ENCODE assay signal across 26 mouse cellular contexts in the genomic region with DNA sequence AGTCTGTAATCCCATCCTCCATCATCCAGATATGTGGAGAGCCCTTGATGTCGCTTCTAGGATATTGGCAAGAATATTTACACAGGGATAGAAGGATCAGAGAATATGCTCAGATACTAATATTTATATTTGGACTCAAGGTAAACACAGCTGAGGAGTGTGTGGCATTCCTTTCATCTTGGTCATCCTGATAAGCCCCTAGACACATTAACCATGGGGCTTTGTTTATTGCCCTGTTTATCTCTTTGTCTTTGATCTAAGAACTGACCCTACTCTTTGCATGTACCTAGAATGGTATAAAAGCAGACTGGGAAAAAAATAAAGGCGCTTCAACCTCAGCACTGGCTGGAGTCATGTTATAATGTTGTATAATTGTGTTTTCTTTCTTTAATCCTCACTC. TPM values are rescaled to one million over a fixed set of nuclear protein-coding genes. Genes with fewer than 3 reads are reported as not detected.
"Had no signal": no experiment of that assay in that cellular context is flagged by ENCODE, and none has a peak within 500 bp of the region (broad histone marks: within the 10 kb centered on the region; RNA-seq: fewer than 3 reads in every experiment).

No protein-coding gene starts in this region.

- H3K27ac ChIP-seq: gastrocnemius, adult 2 months; heart, embryonic 10.5 days; hindbrain, embryonic 13.5 days; hindbrain, embryonic 15.5 days; hindbrain, postnatal 0 days; kidney, embryonic 15.5 days; kidney, postnatal 0 days; limb, embryonic 13.5 days; limb, embryonic 15.5 days; liver, embryonic 12.5 days had no signal

- ATAC-seq: forebrain, postnatal 0 days; hindbrain, postnatal 0 days; liver, embryonic 12.5 days had no signal

- H3K4me2 ChIP-seq: heart, embryonic 12.5 days; hindbrain, embryonic 13.5 days; hindbrain, embryonic 15.5 days; kidney, embryonic 15.5 days; limb, embryonic 13.5 days; limb, embryonic 15.5 days; liver, embryonic 12.5 days had no signal

- H3K9me3 ChIP-seq: heart, embryonic 10.5 days; hindbrain, embryonic 15.5 days; kidney, embryonic 15.5 days; limb, embryonic 13.5 days; limb, embryonic 15.5 days; liver, embryonic 12.5 days had no signal

- H3K9ac ChIP-seq: forebrain, postnatal 0 days; heart, embryonic 12.5 days; hindbrain, embryonic 13.5 days; hindbrain, embryonic 15.5 days; kidney, embryonic 15.5 days; limb, embryonic 13.5 days; limb, embryonic 15.5 days; liver, embryonic 12.5 days had no signal

- H3K27me3 ChIP-seq: heart, embryonic 12.5 days; hindbrain, embryonic 13.5 days; hindbrain, embryonic 15.5 days; kidney, embryonic 15.5 days; limb, embryonic 13.5 days; limb, embryonic 15.5 days; liver, embryonic 12.5 days had no signal

- DNase-seq: forebrain, postnatal 0 days; gastrocnemius, adult 2 months; gastrocnemius, postnatal 10 days; gastrocnemius, postnatal 25 days; heart, adult 18-20 months; heart, postnatal 10 days; heart, postnatal 4 days; kidney, adult 11 months; kidney, adult 2 months; kidney, adult 9 months; kidney, postnatal 14 days; kidney, postnatal 36 days; layer of hippocampus, adult 9-11 months; layer of hippocampus, postnatal 36 days; left cerebral cortex, postnatal 4 days had no signal

- H3K4me1 ChIP-seq: heart, embryonic 10.5 days; heart, embryonic 12.5 days; hindbrain, embryonic 13.5 days; hindbrain, embryonic 15.5 days; kidney, embryonic 15.5 days; limb, embryonic 13.5 days; limb, embryonic 15.5 days; liver, embryonic 12.5 days had no signal

- H3K4me3 ChIP-seq: gastrocnemius, adult 2 months; heart, embryonic 10.5 days; heart, embryonic 12.5 days; hindbrain, embryonic 13.5 days; hindbrain, embryonic 15.5 days; kidney, embryonic 15.5 days; limb, embryonic 13.5 days; limb, embryonic 15.5 days; liver, embryonic 12.5 days had no signal

- H3K36me3 ChIP-seq: heart, embryonic 10.5 days; heart, embryonic 12.5 days; hindbrain, embryonic 13.5 days; hindbrain, embryonic 15.5 days; kidney, embryonic 15.5 days; limb, embryonic 13.5 days; limb, embryonic 15.5 days; liver, embryonic 12.5 days had no signal

RNA-seq across cellular contexts. Expression of a gene that starts 28.3 kb away (rescaled TPM):
- polyA plus RNA-seq: liver, adult 2 months had no signal
